Mouse (Mus musculus): Measurements from ENCODE around the gene Timm8a2. TPM values are rescaled to one million over a fixed set of nuclear protein-coding genes. Genes with fewer than 3 reads are reported as not detected.
A peak's percentile ranks its signal among the peaks of the same experiment; 100 is the strongest.

The Timm8a2 gene
- polyA plus RNA-seq, 1 experiment from 2014 or later: not detected

DNA sequence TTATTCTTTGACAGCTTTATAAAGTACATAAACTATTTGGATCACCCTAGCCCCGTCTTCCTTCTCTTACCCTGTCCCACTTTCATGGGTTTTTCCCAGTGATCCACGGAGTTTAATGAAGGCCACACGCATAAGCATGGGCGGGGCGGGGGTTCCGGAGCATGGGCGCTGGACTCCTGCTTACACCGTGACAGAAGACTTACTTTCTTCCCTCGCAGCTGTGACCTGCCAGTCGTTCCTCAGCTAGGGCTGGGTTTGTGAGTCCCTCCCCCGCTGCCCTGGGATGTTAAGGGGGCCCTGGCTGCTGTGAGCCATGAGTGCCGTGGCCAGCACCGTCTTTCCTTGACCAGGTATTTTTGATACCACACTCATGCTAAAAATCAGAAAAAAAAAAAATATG lies 21.7 kb upstream of the Timm8a2 start:
- peak overlapping the region; percentile 41; the same call in 1 of the 2 replicates for H3K4me2 ChIP-seq
- no peak overlapping the region for H3K4me3 ChIP-seq
- 49% methylated on average over 13 of the region's 13 CpGs for WGBS (ENCODE audit: insufficient replicate concordance)
- H3K27me3 ChIP-seq (replicated peaks): no peaks in the 10 kb centered on the region
- H3K27ac ChIP-seq: 0 out of 2 replicates have a peak overlapping the region, but pooled peaks have one; percentile 11
- H3K9me3 ChIP-seq (replicated peaks): no peaks in the 10 kb centered on the region
- H3K4me1 ChIP-seq: peaks cover 35% of the 10 kb centered on the region
- peaks cover 8% of the 10 kb centered on the region; the same call in 1 of the 2 replicates for H3K36me3 ChIP-seq
- H3K9ac ChIP-seq: no peak overlapping the region
- no peak for ATAC-seq

DNA sequence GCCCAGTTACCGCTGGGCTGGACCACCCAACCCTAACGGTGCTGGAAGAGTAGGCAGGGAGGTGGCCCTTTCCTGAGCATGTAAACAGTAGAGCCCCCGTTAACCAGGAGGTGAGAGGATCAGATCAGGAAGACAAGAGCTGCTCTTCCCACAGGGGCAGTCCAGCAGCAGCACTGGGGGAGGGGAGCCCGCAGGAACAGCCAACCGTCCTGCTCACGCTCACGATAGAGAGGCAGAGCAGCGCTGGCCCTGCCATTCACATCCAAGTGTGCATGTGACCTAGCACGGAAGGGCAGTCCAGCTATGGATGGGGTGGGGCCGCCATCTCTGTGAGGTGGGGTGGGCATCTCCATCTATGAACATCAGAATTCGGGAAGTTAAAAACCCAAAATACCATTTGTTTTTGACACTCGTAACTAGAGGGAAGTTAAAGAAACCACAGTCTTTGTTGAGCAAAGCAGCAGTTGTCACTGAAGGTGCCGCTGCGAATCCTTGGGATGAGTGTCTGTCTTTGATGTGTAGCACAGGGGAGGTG lies 21.0 kb upstream of the Timm8a2 start:
- Histone ChIP-seq H3K9ac (no peak overlapping the region), H3K4me2 (peak overlapping the region; percentile 41), H3K27me3 (replicated peaks) (no peaks in the 10 kb centered on the region), H3K4me3 (no peak overlapping the region), H3K36me3 (peaks cover 7% of the 10 kb centered on the region; the same call in 1 of the 2 replicates), H3K27ac (peak overlapping the region; percentile 11), H3K9me3 (replicated peaks) (no peaks in the 10 kb centered on the region), H3K4me1 (peaks cover 32% of the 10 kb centered on the region)
- ATAC-seq: peak; percentile 59
- WGBS (ENCODE audit: insufficient replicate concordance): 24% methylated on average over 14 of the region's 14 CpGs

DNA sequence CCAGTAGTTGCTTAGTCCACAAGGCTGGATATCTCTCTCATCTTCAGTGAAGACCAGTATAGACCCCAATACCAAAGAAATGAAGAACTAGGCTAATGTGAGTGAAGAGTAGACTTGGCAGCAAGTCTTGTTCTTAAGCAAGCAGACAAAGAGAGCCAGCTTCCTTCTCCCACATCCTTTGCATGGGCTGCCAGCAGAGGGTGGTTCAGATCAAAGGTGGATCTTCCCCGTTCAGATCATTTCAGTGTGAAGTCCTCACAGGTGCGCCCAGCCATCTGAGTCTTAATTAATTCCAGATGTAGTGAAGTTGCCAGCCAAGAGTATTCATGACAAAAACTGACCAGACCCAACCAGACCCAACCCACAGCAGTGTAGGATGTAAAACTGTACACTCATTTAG lies 16.5 kb upstream of the Timm8a2 start:
- H3K27me3 ChIP-seq (replicated peaks): no peaks in the 10 kb centered on the region
- no peak for ATAC-seq
- no peak overlapping the region for H3K9ac ChIP-seq
- H3K27ac ChIP-seq: no peak overlapping the region
- peaks cover 30% of the 10 kb centered on the region for H3K4me1 ChIP-seq
- WGBS (ENCODE audit: insufficient replicate concordance): 79% methylated on average over 2 of the region's 2 CpGs
- H3K4me2 ChIP-seq: no peak overlapping the region
- H3K4me3 ChIP-seq: no peak overlapping the region
- H3K36me3 ChIP-seq: peaks cover 17% of the 10 kb centered on the region
- H3K9me3 ChIP-seq (replicated peaks): no peaks in the 10 kb centered on the region

DNA sequence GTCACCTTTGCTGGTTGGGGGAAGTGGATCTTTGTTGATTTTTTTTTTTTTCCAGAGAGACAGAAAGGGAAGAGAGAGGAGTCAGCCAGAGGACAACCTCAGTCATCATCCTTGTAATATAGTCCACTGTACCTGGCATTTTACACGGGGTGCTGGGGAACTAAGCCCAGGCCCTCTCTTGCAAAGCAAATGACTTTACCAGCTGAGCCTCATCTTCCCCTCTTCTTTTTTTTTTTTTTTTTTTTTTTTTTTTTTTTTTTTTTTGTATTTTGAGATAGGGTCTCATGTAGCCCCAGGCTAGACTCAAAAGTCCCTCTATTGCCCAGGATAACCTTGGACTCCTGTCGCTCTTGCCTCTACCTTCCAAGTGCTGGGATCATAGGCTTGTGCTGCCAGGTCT lies 15.1 kb upstream of the Timm8a2 start:
- Histone ChIP-seq H3K4me1 (peaks cover 33% of the 10 kb centered on the region), H3K4me2 (no peak overlapping the region), H3K4me3 (no peak overlapping the region), H3K36me3 (peaks cover 17% of the 10 kb centered on the region), H3K9ac (no peak overlapping the region), H3K27me3 (replicated peaks) (no peaks in the 10 kb centered on the region), H3K9me3 (replicated peaks) (no peaks in the 10 kb centered on the region), H3K27ac (no peak overlapping the region)
- 69% methylated on average over 2 of the region's 2 CpGs for WGBS (ENCODE audit: insufficient replicate concordance)
- no peak for ATAC-seq

DNA sequence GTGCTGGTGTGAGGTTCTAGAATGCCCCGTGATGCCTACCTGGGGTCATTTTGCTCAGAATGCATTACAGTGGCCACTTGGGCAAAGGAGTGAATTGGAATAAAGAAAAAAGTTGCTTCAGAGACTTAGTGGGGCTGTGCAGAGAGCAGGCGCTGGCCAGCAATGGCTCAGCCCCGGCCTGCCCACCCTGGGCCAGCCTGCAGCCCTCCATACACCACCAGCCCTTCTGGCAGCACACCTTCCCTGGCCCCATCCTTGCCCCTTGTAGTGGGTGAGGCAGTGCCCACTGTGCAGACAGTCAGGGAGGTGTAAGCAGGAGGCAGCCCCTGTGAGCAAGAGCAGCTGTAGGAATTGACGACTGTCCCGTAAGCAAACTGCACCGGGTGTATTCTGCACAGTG lies 13.9 kb upstream of the Timm8a2 start:
- Histone ChIP-seq H3K9ac (no peak overlapping the region), H3K9me3 (replicated peaks) (no peaks in the 10 kb centered on the region)
- 83% methylated on average over 6 of the region's 6 CpGs for WGBS (ENCODE audit: insufficient replicate concordance)

DNA sequence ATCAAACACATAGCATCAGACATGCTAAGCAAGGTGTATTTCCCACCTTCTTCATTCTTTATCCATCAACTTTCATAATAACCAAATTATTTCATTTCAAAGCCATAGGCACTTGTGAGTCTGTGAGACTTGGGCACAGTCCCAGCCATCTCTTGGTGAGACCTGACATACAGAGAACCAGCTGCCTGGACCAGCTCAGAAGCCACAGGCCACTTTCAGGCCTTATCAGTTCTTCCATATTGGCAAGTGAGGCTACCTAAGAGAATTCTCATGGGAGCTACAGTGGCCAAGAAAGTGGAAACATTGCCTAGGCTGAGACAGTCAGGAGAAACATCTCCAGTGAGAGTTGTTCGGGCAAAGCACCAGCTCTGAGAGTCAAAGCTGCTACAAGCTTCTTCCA lies 11.4 kb upstream of the Timm8a2 start:
- no peaks in the 10 kb centered on the region for H3K9me3 ChIP-seq (replicated peaks)
- H3K4me1 ChIP-seq: peaks cover 39% of the 10 kb centered on the region
- 0 out of 2 replicates have a peak, but pooled peaks have one; percentile 21 for ATAC-seq
- no peaks in the 10 kb centered on the region for H3K27me3 ChIP-seq (replicated peaks)
- 56% methylated on average over 1 of the region's 1 CpGs for WGBS (ENCODE audit: insufficient replicate concordance)
- no peak overlapping the region for H3K9ac ChIP-seq
- H3K4me3 ChIP-seq: no peak overlapping the region
- H3K36me3 ChIP-seq: peaks cover 17% of the 10 kb centered on the region
- H3K27ac ChIP-seq: no peak overlapping the region
- H3K4me2 ChIP-seq: 0 out of 2 replicates have a peak overlapping the region, but pooled peaks have one; percentile 4

More for the DNA sequence above, 13.9 kb upstream of the Timm8a2 start:
- Histone ChIP-seq H3K4me3 (no peak overlapping the region), H3K4me2 (no peak overlapping the region), H3K36me3 (peaks cover 17% of the 10 kb centered on the region), H3K27me3 (replicated peaks) (no peaks in the 10 kb centered on the region), H3K4me1 (peaks cover 39% of the 10 kb centered on the region), H3K27ac (no peak overlapping the region)
- no peak for ATAC-seq

DNA sequence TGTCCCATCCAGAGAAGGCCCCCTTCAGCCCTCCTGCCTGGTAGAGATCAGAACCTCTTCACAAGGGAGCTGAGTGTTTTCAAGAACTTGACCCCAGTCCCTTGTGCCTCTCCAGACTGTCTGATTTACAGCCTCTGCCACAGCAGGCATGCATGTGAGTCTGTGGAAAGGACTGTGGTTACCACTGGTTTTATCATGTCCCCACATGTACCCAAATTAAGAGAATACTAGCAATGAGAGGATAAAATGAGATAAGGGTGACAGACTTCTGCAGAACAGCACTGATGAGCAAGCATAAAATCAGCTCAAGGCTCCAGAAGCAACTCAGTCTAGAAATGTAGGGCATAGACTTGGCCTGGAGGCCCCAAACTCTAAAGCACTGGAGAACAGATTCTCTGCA lies 10.5 kb upstream of the Timm8a2 start:
- H3K27ac ChIP-seq: no peak overlapping the region
- H3K27me3 ChIP-seq (replicated peaks): no peaks in the 10 kb centered on the region
- H3K4me2 ChIP-seq: no peak overlapping the region
- H3K4me1 ChIP-seq: peaks cover 43% of the 10 kb centered on the region
- peak; percentile 66 for ATAC-seq
- H3K9me3 ChIP-seq (replicated peaks): no peaks in the 10 kb centered on the region
- no peak overlapping the region for H3K9ac ChIP-seq
- H3K36me3 ChIP-seq: peaks cover 17% of the 10 kb centered on the region
- H3K4me3 ChIP-seq: no peak overlapping the region

DNA sequence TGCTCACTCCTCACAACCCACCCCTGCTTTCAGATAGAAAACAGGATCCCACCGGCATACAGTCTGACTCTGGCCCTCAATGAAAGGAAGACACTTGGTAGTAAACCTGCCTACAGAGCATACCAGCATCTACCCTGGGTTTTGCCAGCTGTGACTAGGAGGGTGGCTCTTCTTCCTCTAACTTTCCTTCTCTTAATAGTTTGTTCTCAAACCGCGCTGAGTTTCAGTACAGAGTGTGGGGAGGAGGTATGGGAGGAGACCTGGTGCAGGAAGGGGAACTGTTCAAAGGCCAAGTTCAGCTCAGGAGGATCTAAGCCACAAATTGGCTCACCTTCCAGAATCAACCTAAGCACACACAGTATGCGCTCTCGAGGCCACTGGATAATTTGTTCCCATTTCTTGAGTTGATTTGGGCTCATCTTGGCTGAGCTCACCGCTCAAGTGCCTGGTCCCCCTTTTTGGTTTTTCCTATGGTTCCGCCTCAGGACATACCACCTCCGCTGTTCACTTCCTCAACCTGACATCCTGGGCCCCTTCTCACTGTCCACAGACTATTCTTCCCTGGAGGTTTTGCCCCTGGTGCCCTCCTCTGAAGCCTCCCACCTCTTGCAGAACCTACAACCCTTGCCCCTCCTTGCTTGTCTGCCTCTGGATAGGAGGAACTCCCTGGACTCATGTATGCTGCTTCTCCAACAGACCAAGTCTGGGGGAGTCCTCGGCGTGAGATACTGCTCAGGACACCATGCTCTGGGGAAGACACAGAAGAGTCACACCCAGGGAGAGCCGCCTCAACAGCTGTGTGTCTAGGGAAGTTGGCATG lies 5.3 kb upstream of the Timm8a2 start:
- Histone ChIP-seq H3K27me3 (replicated peaks) (no peaks in the 10 kb centered on the region), H3K9me3 (replicated peaks) (no peaks in the 10 kb centered on the region), H3K27ac (no peak overlapping the region), H3K4me3 (no peak overlapping the region), H3K4me1 (peaks cover 12% of the 10 kb centered on the region), H3K9ac (no peak overlapping the region), H3K36me3 (no peaks in the 10 kb centered on the region), H3K4me2 (no peak overlapping the region)
- no peak for ATAC-seq
- WGBS (ENCODE audit: insufficient replicate concordance): 50% methylated on average over 11 of the region's 11 CpGs

DNA sequence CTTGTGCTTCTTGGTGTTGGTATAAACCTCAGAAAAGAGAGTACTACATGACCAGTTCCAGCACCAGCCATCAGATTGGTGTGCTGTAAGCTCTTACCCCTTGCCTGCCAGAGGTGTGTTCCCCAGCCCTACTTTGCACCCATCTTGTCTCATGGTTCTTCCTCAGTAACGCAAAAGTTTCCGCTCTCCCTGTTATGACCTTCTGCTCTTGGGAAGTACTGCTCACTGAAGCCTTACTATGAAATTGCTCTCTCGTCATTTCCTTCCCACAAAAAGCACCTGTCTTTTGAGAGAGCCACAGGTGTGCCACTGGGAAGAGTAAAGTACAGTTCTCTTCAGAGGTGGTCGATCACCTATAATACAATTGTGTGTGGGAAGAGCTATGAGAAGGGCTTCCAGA lies 4.6 kb upstream of the Timm8a2 start:
- no peaks in the 10 kb centered on the region for H3K36me3 ChIP-seq
- no peak overlapping the region for H3K27ac ChIP-seq
- 78% methylated on average over 4 of the region's 4 CpGs for WGBS (ENCODE audit: insufficient replicate concordance)
- peaks cover 5% of the 10 kb centered on the region for H3K4me1 ChIP-seq
- no peak overlapping the region for H3K4me3 ChIP-seq
- H3K9me3 ChIP-seq (replicated peaks): no peaks in the 10 kb centered on the region
- H3K9ac ChIP-seq: no peak overlapping the region
- ATAC-seq: no peak
- H3K4me2 ChIP-seq: no peak overlapping the region
- H3K27me3 ChIP-seq (replicated peaks): no peaks in the 10 kb centered on the region

DNA sequence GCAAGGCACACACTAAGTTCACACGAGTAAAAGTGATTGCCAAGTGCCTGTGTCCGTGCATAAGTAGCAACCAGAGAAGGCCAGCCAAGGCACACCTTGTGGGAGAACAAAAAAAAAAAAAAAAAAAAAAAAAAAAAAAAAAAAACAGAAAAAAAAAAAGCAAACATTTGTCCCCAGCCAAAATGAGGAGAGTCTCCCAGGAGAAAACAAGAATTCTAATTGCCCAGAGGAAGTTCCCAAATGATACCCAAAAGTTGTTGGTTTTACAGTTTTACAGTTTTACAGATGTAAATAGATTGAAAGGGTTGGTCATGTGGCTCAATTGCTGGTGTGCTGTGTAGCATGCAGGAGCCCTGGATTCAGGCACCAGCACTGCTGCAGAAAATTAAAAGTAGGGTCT lies 2.4 kb upstream of the Timm8a2 start:
- H3K27ac ChIP-seq: no peak overlapping the region
- no peak overlapping the region for H3K4me3 ChIP-seq
- H3K36me3 ChIP-seq: no peaks in the 10 kb centered on the region
- H3K9me3 ChIP-seq (replicated peaks): peaks cover 4% of the 10 kb centered on the region; the same call in 1 of the 2 replicates
- no peak overlapping the region for H3K9ac ChIP-seq
- H3K4me2 ChIP-seq: no peak overlapping the region
- H3K27me3 ChIP-seq (replicated peaks): no peaks in the 10 kb centered on the region
- 61% methylated on average over 2 of the region's 2 CpGs for WGBS (ENCODE audit: insufficient replicate concordance)
- H3K4me1 ChIP-seq: peaks cover 8% of the 10 kb centered on the region; the same call in 1 of the 2 replicates
- no peak for ATAC-seq

DNA sequence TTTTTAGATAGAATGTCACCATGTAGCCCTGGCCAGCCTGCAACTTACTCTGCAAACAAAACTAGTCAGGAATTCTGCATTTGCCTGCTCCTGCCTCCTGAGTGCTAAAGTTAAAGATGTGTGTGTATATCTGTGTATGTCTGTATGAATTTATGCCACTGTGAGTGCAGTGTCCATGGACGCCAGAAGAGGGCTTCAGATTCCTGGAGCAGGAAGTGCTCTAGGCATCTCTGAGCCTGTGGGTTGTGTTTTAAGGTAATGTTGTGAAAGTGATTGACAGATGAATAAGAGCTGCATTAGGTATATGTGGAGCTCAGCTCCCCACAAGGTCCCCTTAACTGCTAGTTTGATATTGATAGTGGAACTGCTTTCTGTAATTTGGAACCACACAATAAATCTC lies 707 bp downstream of the Timm8a2 start:
- no peak for ATAC-seq
- 75% methylated on average over 1 of the region's 1 CpGs for WGBS (ENCODE audit: insufficient replicate concordance)

DNA sequence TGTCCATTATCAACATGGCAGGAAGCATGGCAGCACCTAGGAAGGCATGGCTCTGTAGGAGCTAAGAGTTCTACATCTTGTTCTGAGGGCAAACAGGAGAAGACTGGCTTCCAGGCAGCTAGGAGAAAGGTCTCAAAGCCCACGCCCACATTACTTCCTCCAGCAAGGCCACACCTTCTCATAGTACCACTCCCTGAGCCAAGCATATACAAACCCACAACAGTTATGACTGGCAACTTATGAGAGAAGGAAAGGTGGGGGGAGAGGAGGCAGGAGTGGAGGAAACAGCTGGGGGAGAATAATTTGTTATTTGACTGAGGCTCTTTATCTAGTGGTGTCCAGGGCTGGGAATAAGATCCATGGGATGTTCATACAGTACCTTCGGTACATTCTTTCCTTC lies 1.4 kb downstream of the Timm8a2 start:
- Histone ChIP-seq H3K9ac (no peak overlapping the region), H3K36me3 (no peaks in the 10 kb centered on the region), H3K4me3 (no peak overlapping the region), H3K4me2 (no peak overlapping the region), H3K27me3 (replicated peaks) (no peaks in the 10 kb centered on the region), H3K9me3 (replicated peaks) (peaks cover 4% of the 10 kb centered on the region; the same call in 1 of the 2 replicates), H3K27ac (no peak overlapping the region), H3K4me1 (peaks cover 8% of the 10 kb centered on the region; the same call in 1 of the 2 replicates)
- no peak for ATAC-seq
- 61% methylated on average over 2 of the region's 2 CpGs for WGBS (ENCODE audit: insufficient replicate concordance)

More for the DNA sequence above, 707 bp downstream of the Timm8a2 start:
- H3K4me3 ChIP-seq: no peak overlapping the region
- H3K9ac ChIP-seq: no peak overlapping the region
- H3K27me3 ChIP-seq (replicated peaks): no peaks in the 10 kb centered on the region
- peaks cover 4% of the 10 kb centered on the region; the same call in 1 of the 2 replicates for H3K4me1 ChIP-seq
- H3K27ac ChIP-seq: no peak overlapping the region
- peaks cover 4% of the 10 kb centered on the region; the same call in 1 of the 2 replicates for H3K9me3 ChIP-seq (replicated peaks)
- no peaks in the 10 kb centered on the region for H3K36me3 ChIP-seq
- H3K4me2 ChIP-seq: no peak overlapping the region
